In the genomic region with DNA sequence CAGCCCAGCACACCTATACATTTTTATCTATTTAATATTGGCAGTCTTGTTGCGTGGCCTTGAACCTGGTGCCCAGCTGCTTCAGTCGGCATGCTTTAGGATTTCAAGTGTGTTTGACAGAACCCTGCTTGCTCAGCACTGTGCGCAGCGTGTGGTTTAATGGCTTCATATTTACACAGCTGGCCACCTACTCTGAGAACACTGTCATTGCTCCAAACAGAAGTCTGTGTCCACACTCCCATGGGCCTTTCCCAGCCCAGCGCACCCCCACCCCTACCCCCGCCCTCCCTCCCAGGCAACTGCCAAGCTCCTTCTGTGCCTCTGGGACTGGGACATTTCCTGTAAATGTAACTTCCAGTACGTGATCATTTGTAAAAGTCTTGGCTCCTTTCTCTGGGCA, we compare ENCODE assay signal across 11 mouse cellular contexts. TPM values are rescaled to one million over a fixed set of nuclear protein-coding genes. Genes with fewer than 3 reads are reported as not detected.
A peak's percentile ranks its signal among the peaks of the same experiment; 100 is the strongest.
DNase-seq lines count a peak whose midpoint lies in the region; ATAC-seq and TF ChIP-seq lines count a peak whose summit lies in the region.
"Had no signal": no experiment of that assay in that cellular context is flagged by ENCODE, and none has a peak within 500 bp of the region (broad histone marks: within the 10 kb centered on the region; RNA-seq: fewer than 3 reads in every experiment).

No protein-coding gene starts in this region.

- 84% methylated on average over 7 of the region's 7 CpGs for WGBS in heart, embryonic 12.5 days
- 80% methylated on average over 7 of the region's 7 CpGs for WGBS in midbrain, embryonic 10.5 days
- WGBS in midbrain, postnatal 0 days = 87% methylated on average over 7 of the region's 7 CpGs
- 46% methylated on average over 7 of the region's 7 CpGs for WGBS in kidney, embryonic 16.5 days
- 54% methylated on average over 7 of the region's 7 CpGs for WGBS in stomach, embryonic 16.5 days

- no peaks in the 10 kb centered on the region for H3K27me3 ChIP-seq in heart, embryonic 12.5 days (replicated peaks)
- no peaks in the 10 kb centered on the region for H3K27me3 ChIP-seq in midbrain, embryonic 10.5 days (ENCODE audit: low read depth, poor library complexity, severe bottlenecking)
- no peaks in the 10 kb centered on the region for H3K27me3 ChIP-seq in midbrain, postnatal 0 days (ENCODE audit: insufficient read depth, low read length)
- no peaks in the 10 kb centered on the region for H3K27me3 ChIP-seq in kidney, embryonic 16.5 days (ENCODE audit: insufficient read depth, low read length)
- no peaks in the 10 kb centered on the region for H3K27me3 ChIP-seq in stomach, embryonic 16.5 days (ENCODE audit: control insufficient read depth, insufficient read depth, low read length)
- H3K27me3 ChIP-seq: forebrain, embryonic 13.5 days; limb, embryonic 13.5 days; midbrain, embryonic 15.5 days had no signal

- no peak for TF ChIP-seq CTCF in midbrain, postnatal 0 days (IDR thresholded peaks at IDR 0.05)

- H3K4me1 ChIP-seq in heart, embryonic 12.5 days (replicated peaks) = peaks cover 42% of the 10 kb centered on the region
- H3K4me1 ChIP-seq in midbrain, embryonic 10.5 days = peaks cover 36% of the 10 kb centered on the region
- no peaks in the 10 kb centered on the region for H3K4me1 ChIP-seq in midbrain, postnatal 0 days (ENCODE audit: insufficient read depth, low read length)
- peaks cover 45% of the 10 kb centered on the region for H3K4me1 ChIP-seq in kidney, embryonic 16.5 days (ENCODE audit: insufficient read depth, low read length)
- H3K4me1 ChIP-seq in stomach, embryonic 16.5 days (ENCODE audit: control insufficient read depth, insufficient read depth, low read length) = peaks cover 34% of the 10 kb centered on the region

- H3K9me3 ChIP-seq in heart, embryonic 12.5 days (replicated peaks) = no peaks in the 10 kb centered on the region
- no peaks in the 10 kb centered on the region for H3K9me3 ChIP-seq in midbrain, embryonic 10.5 days (replicated peaks)
- no peaks in the 10 kb centered on the region for H3K9me3 ChIP-seq in midbrain, postnatal 0 days (ENCODE audit: low read length)
- H3K9me3 ChIP-seq in kidney, embryonic 16.5 days (ENCODE audit: low read length) = no peaks in the 10 kb centered on the region
- H3K9me3 ChIP-seq in stomach, embryonic 16.5 days (replicated peaks; ENCODE audit: control insufficient read depth, low read length) = no peaks in the 10 kb centered on the region
- H3K9me3 ChIP-seq: forebrain, embryonic 13.5 days; limb, embryonic 13.5 days; midbrain, embryonic 15.5 days had no signal

- ATAC-seq in heart, embryonic 12.5 days (ENCODE audit: insufficient number of reproducible peaks, low FRiP score) = no peak
- ATAC-seq in midbrain, postnatal 0 days (ENCODE audit: low FRiP score) = no peak
- peak; percentile 43; the same call in 1 of the 2 replicates for ATAC-seq in kidney, embryonic 16.5 days (ENCODE audit: low FRiP score, low TSS enrichment)
- peak; percentile 76; the same call in 1 of the 2 replicates for ATAC-seq in stomach, embryonic 16.5 days (ENCODE audit: insufficient read depth, low FRiP score)
- ATAC-seq: forebrain, embryonic 13.5 days; midbrain, embryonic 15.5 days had no signal

- H3K9ac ChIP-seq in heart, embryonic 12.5 days = no peak overlapping the region
- H3K9ac ChIP-seq in midbrain, postnatal 0 days (replicated peaks; ENCODE audit: low read length, poor library complexity, severe bottlenecking) = no peak overlapping the region
- H3K9ac ChIP-seq in kidney, embryonic 16.5 days (replicated peaks; ENCODE audit: low read length) = no peak overlapping the region
- no peak overlapping the region for H3K9ac ChIP-seq in stomach, embryonic 16.5 days (ENCODE audit: low read length)
- H3K9ac ChIP-seq: forebrain, embryonic 13.5 days; limb, embryonic 13.5 days; midbrain, embryonic 15.5 days had no signal

- H3K4me3 ChIP-seq in heart, embryonic 12.5 days = no peak overlapping the region
- H3K4me3 ChIP-seq in midbrain, embryonic 10.5 days = no peak overlapping the region
- H3K4me3 ChIP-seq in midbrain, postnatal 0 days (ENCODE audit: low read depth, low read length) = no peak overlapping the region
- no peak overlapping the region for H3K4me3 ChIP-seq in kidney, embryonic 16.5 days (ENCODE audit: low read length)
- H3K4me3 ChIP-seq in stomach, embryonic 16.5 days (replicated peaks; ENCODE audit: low read length) = no peak overlapping the region
- H3K4me3 ChIP-seq: forebrain, embryonic 13.5 days; limb, embryonic 13.5 days; midbrain, embryonic 15.5 days had no signal

- no peak overlapping the region for H3K4me2 ChIP-seq in heart, embryonic 12.5 days
- no peak overlapping the region for H3K4me2 ChIP-seq in midbrain, postnatal 0 days (ENCODE audit: low read depth, low read length, poor library complexity, severe bottlenecking)
- H3K4me2 ChIP-seq in kidney, embryonic 16.5 days (replicated peaks; ENCODE audit: low read depth, low read length) = no peak overlapping the region
- H3K4me2 ChIP-seq in stomach, embryonic 16.5 days (ENCODE audit: low read depth, low read length) = no peak overlapping the region
- H3K4me2 ChIP-seq: forebrain, embryonic 13.5 days; limb, embryonic 13.5 days; midbrain, embryonic 15.5 days had no signal

- H3K36me3 ChIP-seq in heart, embryonic 12.5 days = no peaks in the 10 kb centered on the region
- peaks cover 4% of the 10 kb centered on the region; the same call in 1 of the 2 replicates for H3K36me3 ChIP-seq in midbrain, embryonic 10.5 days
- no peaks in the 10 kb centered on the region for H3K36me3 ChIP-seq in midbrain, postnatal 0 days (ENCODE audit: insufficient read depth, low read length)
- no peaks in the 10 kb centered on the region for H3K36me3 ChIP-seq in kidney, embryonic 16.5 days (ENCODE audit: insufficient read depth, low read length)
- H3K36me3 ChIP-seq in stomach, embryonic 16.5 days (ENCODE audit: control insufficient read depth, insufficient read depth, low read length) = no peaks in the 10 kb centered on the region
- H3K36me3 ChIP-seq: midbrain, embryonic 15.5 days had no signal

- peak; percentile 97 for DNase-seq in heart, adult 11 months
- DNase-seq in midbrain, embryonic 10.5 days (ENCODE audit: low spot score) = peak; percentile 22
- DNase-seq in midbrain, postnatal 0 days (ENCODE audit: low spot score) = no peak
- no peak for DNase-seq in urinary bladder, adult 18-20 months (ENCODE audit: low spot score in 2 of 2)
- DNase-seq in adrenal gland, adult 8-10 months = no peak

- no peak overlapping the region for H3K27ac ChIP-seq in heart, embryonic 12.5 days (ENCODE audit: poor library complexity, severe bottlenecking)
- 0 out of 2 replicates have a peak overlapping the region, but pooled peaks have one; percentile 13 for H3K27ac ChIP-seq in midbrain, embryonic 10.5 days (replicated peaks)
- H3K27ac ChIP-seq in midbrain, postnatal 0 days (ENCODE audit: low read depth, low read length) = no peak overlapping the region
- no peak overlapping the region for H3K27ac ChIP-seq in kidney, embryonic 16.5 days (ENCODE audit: low read length)
- no peak overlapping the region for H3K27ac ChIP-seq in stomach, embryonic 16.5 days (ENCODE audit: low read length)
- H3K27ac ChIP-seq: forebrain, embryonic 13.5 days; limb, embryonic 13.5 days; midbrain, embryonic 15.5 days had no signal

RNA-seq across cellular contexts. Expression of a gene that starts 20.7 kb away (rescaled TPM):
- polyA plus RNA-seq in heart, embryonic 12.5 days (2016; fragmentation: Nextera tagmentation; extraction: Ambion mirVana) = 1.1 and 1.4 TPM in 2 replicates
- polyA plus RNA-seq in midbrain, embryonic 10.5 days (2016; fragmentation: Nextera tagmentation; extraction: Ambion mirVana) = 1.5 and 1.7 TPM in 2 replicates
- total RNA-seq in midbrain, postnatal 0 days (2014; rRNA removed) = 7.7 and 10.1 TPM in 2 replicates
- polyA plus RNA-seq in midbrain, postnatal 0 days (2015; fragmentation: Nextera tagmentation; extraction: Ambion mirVana) = 1.2 and 1.5 TPM in 2 replicates
- 2.1 and 2.2 TPM in 2 replicates for polyA plus RNA-seq in kidney, embryonic 16.5 days (2015; fragmentation: Nextera tagmentation; extraction: Ambion mirVana)
- polyA plus RNA-seq in stomach, embryonic 16.5 days (2015; fragmentation: Nextera tagmentation; extraction: Ambion mirVana) = 2.8 and 3.0 TPM in 2 replicates
- 10 to 100 TPM; 38.8 to 50.6 (median 45.4) TPM for total RNA-seq in adrenal gland, adult 8-10 months (2022)

RNA-seq across cellular contexts. Expression of a gene that starts 45.6 kb away (rescaled TPM):
- 3.3 and 4.9 TPM in 2 replicates for polyA plus RNA-seq in heart, embryonic 12.5 days (2016; fragmentation: Nextera tagmentation; extraction: Ambion mirVana)
- 3.1 TPM in 2 replicates for polyA plus RNA-seq in midbrain, embryonic 10.5 days (2016; fragmentation: Nextera tagmentation; extraction: Ambion mirVana)
- total RNA-seq in midbrain, postnatal 0 days (2014; rRNA removed) = 6.7 and 8.5 TPM in 2 replicates
- 7.4 and 8.3 TPM in 2 replicates for polyA plus RNA-seq in midbrain, postnatal 0 days (2015; fragmentation: Nextera tagmentation; extraction: Ambion mirVana)
- 7.2 and 7.4 TPM in 2 replicates for polyA plus RNA-seq in kidney, embryonic 16.5 days (2015; fragmentation: Nextera tagmentation; extraction: Ambion mirVana)
- polyA plus RNA-seq in stomach, embryonic 16.5 days (2015; fragmentation: Nextera tagmentation; extraction: Ambion mirVana) = 8.5 and 8.8 TPM in 2 replicates
- total RNA-seq in adrenal gland, adult 8-10 months (2022) = 1 to 10 TPM; 2.6 to 3.4 (median 3.2) TPM

Comparison
In these comparisons a context has a peak if more than half of its experiments do, and no peak if none do; other contexts are left out.
1. DNase-seq: peak in heart, adult 11 months (single experiment) and midbrain, embryonic 10.5 days (single experiment); none in midbrain, postnatal 0 days (single experiment), urinary bladder, adult 18-20 months (0 of 2) and adrenal gland, adult 8-10 months (single experiment).
2. ATAC-seq: peak in kidney, embryonic 16.5 days (single experiment) and stomach, embryonic 16.5 days (single experiment); none in heart, embryonic 12.5 days (single experiment) and midbrain, postnatal 0 days (single experiment).